Mouse (Mus musculus): Measurements from ENCODE around the gene Serpinb6a. TPM values are rescaled to one million over a fixed set of nuclear protein-coding genes. Genes with fewer than 3 reads are reported as not detected.

Gene Serpinb6a
- total RNA-seq, 2 experiments from 2014 or later = 8.7 to 24.5 TPM

- ATAC-seq (replicated peaks; ENCODE audit: poor library complexity, severe bottlenecking) = no peak
These were observed 71.7 kb downstream of the Serpinb6a start for GRCm38 (mm10) chr13:33930912-33931311.

GRCm38 (mm10) chr13:33930281-33930680 is 72.3 kb downstream of the Serpinb6a start:
- ATAC-seq (replicated peaks; ENCODE audit: poor library complexity, severe bottlenecking) = no peak

- no peak for ATAC-seq (replicated peaks; ENCODE audit: poor library complexity, severe bottlenecking)
These were observed 80.9 kb downstream of the Serpinb6a start for GRCm38 (mm10) chr13:33921699-33922098.

- no peak for ATAC-seq (replicated peaks; ENCODE audit: poor library complexity, severe bottlenecking)
These were observed 81.6 kb downstream of the Serpinb6a start for GRCm38 (mm10) chr13:33921041-33921440.

- no peak for ATAC-seq (replicated peaks; ENCODE audit: poor library complexity, severe bottlenecking)
These were observed 95.8 kb downstream of the Serpinb6a start for GRCm38 (mm10) chr13:33906821-33907220.

- no peak for ATAC-seq (replicated peaks; ENCODE audit: poor library complexity, severe bottlenecking)
These were observed 97.2 kb downstream of the Serpinb6a start, which contains the start of gene Serpinb6c for GRCm38 (mm10) chr13:33905176-33905954. Serpinb6c (minus strand) TSS chr13:33905708.

GRCm38 (mm10) chr13:33903290-33903689 is 99.3 kb downstream of the Serpinb6a start:
- ATAC-seq (replicated peaks; ENCODE audit: poor library complexity, severe bottlenecking) = no peak

GRCm38 (mm10) chr13:33894207-33894606 is 108.4 kb downstream of the Serpinb6a start:
- peak; percentile 35; the same call in 1 of the 2 replicates for ATAC-seq (replicated peaks; ENCODE audit: poor library complexity, severe bottlenecking)

Other genes with a start within 250 kb of the Serpinb6a start
- not detected in 2 replicates for gene Serpinb6e, start 159.4 kb downstream of the Serpinb6a start, total RNA-seq (2014; fragmentation: Nextera tagmentation)
- not detected in 2 replicates for gene Serpinb6e, start 159.4 kb downstream of the Serpinb6a start, total RNA-seq (2017)
- gene Serpinb6c, start 97.1 kb downstream of the Serpinb6a start, total RNA-seq (2014; fragmentation: Nextera tagmentation) = not detected in 2 replicates
- gene Serpinb6c, start 97.1 kb downstream of the Serpinb6a start, total RNA-seq (2017) = not detected in 2 replicates
- gene Nqo2, start 38.1 kb downstream of the Serpinb6a start, total RNA-seq (2014; fragmentation: Nextera tagmentation) = 24.2 and 43.8 TPM in 2 replicates
- gene Nqo2, start 38.1 kb downstream of the Serpinb6a start, total RNA-seq (2017) = 35.0 and 39.7 TPM in 2 replicates
- gene Ripk1, start 431 bp downstream of the Serpinb6a start, total RNA-seq (2014; fragmentation: Nextera tagmentation) = 37.3 and 42.8 TPM in 2 replicates
- gene Ripk1, start 431 bp downstream of the Serpinb6a start, total RNA-seq (2017) = 52.7 and 67.2 TPM in 2 replicates
- 88.3 and 115 TPM in 2 replicates for gene Bphl, start 34.8 kb upstream of the Serpinb6a start, total RNA-seq (2014; fragmentation: Nextera tagmentation)
- 39.5 and 45.5 TPM in 2 replicates for gene Bphl, start 34.8 kb upstream of the Serpinb6a start, total RNA-seq (2017)
- gene Tubb2a, start 75.2 kb upstream of the Serpinb6a start, total RNA-seq (2014; fragmentation: Nextera tagmentation) = 2.3 and 3.4 TPM in 2 replicates
- 7.0 and 8.5 TPM in 2 replicates for gene Tubb2a, start 75.2 kb upstream of the Serpinb6a start, total RNA-seq (2017)
- gene Tubb2b, start 127.7 kb upstream of the Serpinb6a start, total RNA-seq (2014; fragmentation: Nextera tagmentation) = not detected in 2 replicates
- gene Tubb2b, start 127.7 kb upstream of the Serpinb6a start, total RNA-seq (2017) = not detected in 2 replicates
- gene Psmg4, start 160.2 kb upstream of the Serpinb6a start, total RNA-seq (2014; fragmentation: Nextera tagmentation) = 50.2 and 81.2 TPM in 2 replicates
- 181 and 240 TPM in 2 replicates for gene Psmg4, start 160.2 kb upstream of the Serpinb6a start, total RNA-seq (2017)